Mouse (Mus musculus): ENCODE measurements around the gene Kif9. TPM values are rescaled to one million over a fixed set of nuclear protein-coding genes. Genes with fewer than 3 reads are reported as not detected.

Kif9 gene
- polyA plus RNA-seq, 1 experiment from 2014 or later = 1.4 TPM

DNA sequence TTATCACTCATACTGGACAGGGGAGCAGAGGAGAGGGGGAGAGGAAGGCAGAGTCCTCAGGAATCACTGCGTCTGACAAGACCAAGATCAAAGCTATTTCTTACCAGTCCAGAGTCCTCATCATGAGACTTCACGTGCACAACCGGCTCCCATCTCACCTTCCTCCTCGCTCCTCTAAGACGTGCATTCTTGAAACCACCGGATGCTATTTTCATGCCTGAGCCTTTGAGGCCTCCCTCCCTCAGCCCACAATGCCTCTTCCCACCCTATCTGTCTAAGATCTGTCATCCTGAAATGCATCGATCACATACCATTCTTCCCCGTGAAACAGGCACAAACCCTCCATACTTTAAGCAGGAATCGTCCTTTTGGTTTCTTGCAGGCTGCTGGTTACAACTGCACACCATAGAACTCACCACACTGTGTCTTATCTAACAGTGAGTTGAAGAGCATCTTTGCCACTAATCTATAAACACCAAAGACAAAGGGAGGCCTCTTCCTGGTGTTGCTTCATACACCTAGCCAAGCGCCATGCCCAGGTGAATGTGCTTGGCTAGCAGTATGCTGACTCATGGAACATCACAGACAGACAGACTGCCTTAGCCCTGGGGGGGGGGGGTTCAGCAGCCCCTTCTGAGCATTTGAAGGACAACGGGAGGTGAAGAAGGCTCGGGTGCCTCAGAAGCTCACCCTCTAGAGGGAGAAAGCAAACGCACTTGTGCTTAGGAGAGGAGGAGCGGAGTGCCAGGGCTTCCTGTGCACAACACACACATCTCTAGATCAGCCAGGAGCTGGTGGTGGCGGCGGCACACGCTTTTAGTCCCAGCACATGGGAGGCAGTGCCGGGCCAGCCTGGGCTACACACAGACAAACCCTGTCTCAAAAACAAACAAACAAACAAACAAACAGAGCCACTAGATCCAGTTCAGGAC is 15.6 kb upstream of the Kif9 start:
- no peak for ATAC-seq (ENCODE audit: insufficient number of reproducible peaks, insufficient read depth, low FRiP score, low TSS enrichment)
- H3K36me3 ChIP-seq = 0 out of 2 replicates have a peak, but pooled peaks cover 4% of the 10 kb centered on the region
- WGBS = 89% methylated on average over 18 of the region's 18 CpGs

DNA sequence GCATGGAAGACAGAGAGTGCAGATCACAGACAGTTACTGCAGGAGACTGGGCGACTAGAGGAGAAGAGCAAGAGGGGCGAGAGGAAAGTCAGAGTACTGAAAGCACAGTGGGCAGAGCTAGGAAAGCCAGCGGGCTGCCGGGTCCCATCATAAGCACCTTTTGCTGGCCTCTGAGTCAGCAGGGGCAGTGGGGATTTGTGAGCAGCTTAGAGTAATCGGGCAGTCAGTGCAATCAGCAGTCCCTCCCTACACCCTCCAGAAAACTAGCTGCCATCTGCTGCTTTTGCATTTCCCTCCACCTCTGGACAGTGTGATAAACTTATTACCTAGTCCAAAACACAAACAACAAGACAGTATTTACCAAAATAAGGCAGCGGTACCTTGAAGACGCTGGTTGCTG is 14.4 kb upstream of the Kif9 start:
- Histone ChIP-seq H3K36me3 (0 out of 2 replicates have a peak, but pooled peaks cover 4% of the 10 kb centered on the region), H3K9me3 (no peaks in the 10 kb centered on the region), H3K4me1 (no peaks in the 10 kb centered on the region), H3K4me3 (no peak overlapping the region), H3K27me3 (no peaks in the 10 kb centered on the region), H3K27ac (no peak overlapping the region), H3K4me2 (replicated peaks) (no peak overlapping the region), H3K9ac (no peak overlapping the region)
- ATAC-seq (ENCODE audit: insufficient number of reproducible peaks, insufficient read depth, low FRiP score, low TSS enrichment) = no peak
- 78% methylated on average over 7 of the region's 7 CpGs for WGBS

More for the DNA sequence above, 15.6 kb upstream of the Kif9 start:
- Histone ChIP-seq H3K4me2 (replicated peaks) (no peak overlapping the region), H3K27me3 (no peaks in the 10 kb centered on the region), H3K9me3 (no peaks in the 10 kb centered on the region), H3K9ac (no peak overlapping the region), H3K27ac (no peak overlapping the region), H3K4me3 (no peak overlapping the region), H3K4me1 (no peaks in the 10 kb centered on the region)

DNA sequence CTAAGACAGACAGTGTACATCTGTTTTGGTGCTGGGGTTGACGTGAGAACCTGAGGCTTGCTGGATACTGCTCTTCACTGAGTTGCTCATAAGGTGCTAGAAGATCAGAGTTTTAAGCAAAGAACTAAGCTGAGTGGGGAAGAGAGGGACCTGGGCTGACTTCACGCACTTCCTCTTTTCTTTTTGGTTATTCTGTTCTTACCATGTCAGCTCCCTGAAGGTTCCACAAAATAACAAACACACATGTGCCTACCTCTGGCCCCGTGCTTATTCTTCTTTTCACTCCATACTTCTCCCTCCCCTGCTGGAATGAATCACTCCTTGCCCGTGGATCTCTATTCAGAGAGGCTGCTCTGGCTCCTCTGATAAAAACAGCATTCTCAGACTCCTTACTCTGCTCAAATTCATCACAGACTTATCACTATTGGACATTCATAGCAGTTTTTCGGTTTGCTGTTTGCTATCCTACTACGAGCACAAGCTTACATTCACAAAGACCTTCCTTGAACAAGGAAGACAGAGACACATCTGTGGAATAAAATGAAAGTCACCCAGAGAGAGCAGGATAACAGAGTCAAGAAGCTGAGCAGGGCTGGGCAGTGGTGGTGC is 12.7 kb upstream of the Kif9 start:
- Histone ChIP-seq H3K9ac (no peak overlapping the region), H3K27me3 (no peaks in the 10 kb centered on the region), H3K4me2 (replicated peaks) (no peak overlapping the region), H3K36me3 (0 out of 2 replicates have a peak, but pooled peaks cover 4% of the 10 kb centered on the region), H3K27ac (no peak overlapping the region), H3K4me1 (no peaks in the 10 kb centered on the region), H3K4me3 (no peak overlapping the region), H3K9me3 (no peaks in the 10 kb centered on the region)
- no peak for ATAC-seq (ENCODE audit: insufficient number of reproducible peaks, insufficient read depth, low FRiP score, low TSS enrichment)
- 89% methylated on average over 6 of the region's 6 CpGs for WGBS

DNA sequence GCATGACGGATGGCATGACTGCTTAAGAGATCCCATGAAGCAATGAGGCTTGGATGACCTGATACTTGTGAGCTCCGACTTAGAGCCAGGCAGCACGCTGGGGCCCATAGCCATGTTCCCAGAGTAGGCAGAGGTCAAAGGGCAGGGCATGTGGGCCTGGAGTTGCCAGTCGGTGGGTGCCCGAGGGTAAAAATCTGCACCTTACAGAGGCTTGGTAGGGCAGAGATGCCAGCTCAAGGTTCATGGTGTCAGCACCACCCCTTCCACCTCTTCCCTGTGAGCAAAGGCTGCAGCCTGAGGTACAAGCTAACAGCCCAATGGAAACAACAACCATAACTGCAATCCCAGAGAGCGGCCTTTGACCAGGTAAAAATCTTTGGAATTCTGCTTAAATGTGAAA is 11.4 kb upstream of the Kif9 start:
- Histone ChIP-seq H3K4me3 (no peak overlapping the region), H3K27me3 (no peaks in the 10 kb centered on the region), H3K9me3 (no peaks in the 10 kb centered on the region), H3K4me2 (replicated peaks) (no peak overlapping the region), H3K4me1 (no peaks in the 10 kb centered on the region), H3K9ac (no peak overlapping the region), H3K36me3 (0 out of 2 replicates have a peak, but pooled peaks cover 4% of the 10 kb centered on the region), H3K27ac (no peak overlapping the region)
- no peak for ATAC-seq (ENCODE audit: insufficient number of reproducible peaks, insufficient read depth, low FRiP score, low TSS enrichment)
- 91% methylated on average over 6 of the region's 6 CpGs for WGBS

DNA sequence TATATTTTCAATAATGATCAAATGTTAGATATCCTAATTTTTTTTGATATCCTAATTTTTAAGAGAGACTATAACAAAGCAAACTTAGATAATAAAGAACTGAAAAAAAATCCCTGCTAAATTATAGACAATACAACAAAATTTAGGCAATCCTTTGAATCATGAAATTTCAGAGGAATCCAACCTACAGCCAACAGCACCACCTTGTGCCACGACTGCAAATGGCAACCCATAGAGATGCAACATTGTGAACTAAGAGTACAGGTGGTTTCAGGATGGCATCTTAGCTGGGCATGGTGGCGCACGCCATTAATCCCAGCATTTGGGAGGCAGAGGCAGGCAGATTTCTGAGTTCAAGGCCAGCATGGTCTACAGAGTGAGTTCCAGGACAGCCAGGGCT is 10.6 kb upstream of the Kif9 start:
- 82% methylated on average over 3 of the region's 3 CpGs for WGBS
- Histone ChIP-seq H3K4me2 (replicated peaks) (no peak overlapping the region), H3K27ac (no peak overlapping the region), H3K9ac (no peak overlapping the region), H3K4me1 (no peaks in the 10 kb centered on the region), H3K4me3 (no peak overlapping the region), H3K36me3 (0 out of 2 replicates have a peak, but pooled peaks cover 4% of the 10 kb centered on the region), H3K27me3 (no peaks in the 10 kb centered on the region), H3K9me3 (no peaks in the 10 kb centered on the region)
- ATAC-seq (ENCODE audit: insufficient number of reproducible peaks, insufficient read depth, low FRiP score, low TSS enrichment) = no peak

DNA sequence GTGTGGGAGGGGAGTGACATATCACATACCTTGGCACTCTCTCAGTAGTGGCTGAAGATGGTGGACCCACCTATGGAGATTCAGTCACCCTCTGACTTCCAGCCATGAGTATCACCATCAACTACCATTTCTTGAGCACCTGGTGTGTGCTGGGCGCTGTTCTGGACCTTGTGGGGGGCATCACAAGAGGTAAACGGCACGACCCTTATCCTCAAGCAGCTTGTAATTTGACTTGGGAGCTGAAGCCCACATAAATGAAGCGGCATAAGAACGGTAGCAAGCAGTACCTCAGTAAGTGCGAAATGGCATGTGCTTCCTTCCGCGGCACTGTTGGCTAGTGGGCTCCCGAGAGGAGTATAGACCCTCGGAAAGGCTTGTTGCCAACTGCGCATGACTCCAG is 1.2 kb downstream of the Kif9 start:
- ATAC-seq (ENCODE audit: insufficient number of reproducible peaks, insufficient read depth, low FRiP score, low TSS enrichment) = no peak
- Histone ChIP-seq H3K9me3 (no peaks in the 10 kb centered on the region), H3K4me2 (replicated peaks) (no peak overlapping the region), H3K9ac (no peak overlapping the region), H3K27me3 (no peaks in the 10 kb centered on the region; the same call in 1 of the 2 replicates), H3K36me3 (no peaks in the 10 kb centered on the region), H3K4me3 (no peak overlapping the region), H3K27ac (no peak overlapping the region), H3K4me1 (peaks cover 10% of the 10 kb centered on the region)
- WGBS = 51% methylated on average over 11 of the region's 11 CpGs

DNA sequence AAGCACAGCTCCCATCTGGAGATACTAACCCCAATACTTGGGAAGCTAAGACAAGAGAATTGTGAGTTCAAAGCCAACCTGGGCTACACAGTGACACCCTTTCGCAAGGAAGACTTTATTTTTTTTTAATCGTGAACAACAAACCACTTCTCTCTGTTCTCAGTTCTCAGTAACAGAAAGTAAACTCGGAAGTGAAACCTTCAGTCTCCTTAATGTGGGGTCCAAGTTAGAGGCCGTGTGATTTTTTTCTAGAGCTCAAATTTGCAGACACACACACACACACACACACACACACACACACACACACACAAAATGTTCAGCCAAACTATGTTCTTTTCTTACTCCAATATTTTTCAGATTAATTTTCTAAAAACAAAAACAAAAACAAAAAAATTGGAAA is 1.9 kb downstream of the Kif9 start:
- H3K4me2 ChIP-seq (replicated peaks) = no peak overlapping the region
- WGBS = 68% methylated on average over 4 of the region's 4 CpGs
- no peak overlapping the region for H3K27ac ChIP-seq
- peaks cover 10% of the 10 kb centered on the region for H3K4me1 ChIP-seq
- H3K36me3 ChIP-seq = no peaks in the 10 kb centered on the region
- ATAC-seq (ENCODE audit: insufficient number of reproducible peaks, insufficient read depth, low FRiP score, low TSS enrichment) = no peak
- no peak overlapping the region for H3K4me3 ChIP-seq
- no peak overlapping the region for H3K9ac ChIP-seq
- no peaks in the 10 kb centered on the region for H3K9me3 ChIP-seq
- H3K27me3 ChIP-seq = no peaks in the 10 kb centered on the region; the same call in 1 of the 2 replicates

DNA sequence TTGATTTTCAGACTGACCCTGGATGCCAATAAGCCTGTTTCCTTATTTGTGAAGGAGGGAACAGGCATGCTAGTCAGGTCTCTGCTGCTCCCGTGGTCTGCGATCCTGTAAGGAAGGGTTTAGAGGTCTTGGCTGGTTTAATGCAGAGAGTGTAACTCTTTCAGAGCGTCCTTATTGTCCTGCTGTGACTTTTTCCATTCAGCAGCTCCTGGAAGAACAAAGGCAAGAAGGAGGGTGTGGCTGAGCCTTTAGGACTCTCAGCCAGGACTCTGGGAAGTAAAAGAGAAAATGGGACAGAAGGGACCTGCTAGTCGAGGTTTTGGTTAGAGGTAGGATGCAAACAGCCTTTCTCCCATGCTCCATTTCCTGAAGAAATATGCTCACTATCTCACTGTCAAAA is 12.1 kb downstream of the Kif9 start:
- no peak overlapping the region for H3K9ac ChIP-seq
- no peak for ATAC-seq (ENCODE audit: insufficient number of reproducible peaks, insufficient read depth, low FRiP score, low TSS enrichment)
- WGBS = 48% methylated on average over 4 of the region's 4 CpGs

DNA sequence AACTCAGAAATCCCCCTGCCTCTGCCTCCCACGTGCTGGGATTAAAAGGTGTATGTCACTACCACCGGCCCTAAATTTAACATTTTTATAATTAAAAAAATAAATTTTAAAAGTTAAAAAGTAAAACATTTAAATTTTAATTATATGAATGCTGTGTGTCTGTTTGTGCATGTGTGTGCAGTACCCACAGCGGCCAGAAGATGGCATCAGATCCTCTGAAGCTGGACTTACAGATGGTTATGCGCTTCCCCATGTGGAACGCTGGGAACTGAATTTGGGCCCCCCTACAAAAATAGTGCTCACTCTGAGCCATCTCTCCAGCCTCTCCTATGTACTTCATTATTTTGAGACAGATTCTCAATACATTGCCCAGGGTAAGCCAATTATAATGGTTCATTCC is 14.2 kb downstream of the Kif9 start:
- 54% methylated on average over 5 of the region's 5 CpGs for WGBS
- Histone ChIP-seq H3K27ac (no peak overlapping the region), H3K27me3 (no peaks in the 10 kb centered on the region), H3K9ac (no peak overlapping the region), H3K4me3 (no peak overlapping the region), H3K36me3 (no peaks in the 10 kb centered on the region), H3K4me1 (no peaks in the 10 kb centered on the region), H3K4me2 (replicated peaks) (no peak overlapping the region), H3K9me3 (peaks cover 8% of the 10 kb centered on the region; the same call in 1 of the 2 replicates)
- ATAC-seq (ENCODE audit: insufficient number of reproducible peaks, insufficient read depth, low FRiP score, low TSS enrichment) = no peak

More for the DNA sequence above, 12.1 kb downstream of the Kif9 start:
- H3K27ac ChIP-seq = no peak overlapping the region
- H3K27me3 ChIP-seq = no peaks in the 10 kb centered on the region
- H3K4me2 ChIP-seq (replicated peaks) = no peak overlapping the region
- peaks cover 8% of the 10 kb centered on the region; the same call in 1 of the 2 replicates for H3K9me3 ChIP-seq
- no peaks in the 10 kb centered on the region for H3K4me1 ChIP-seq
- H3K36me3 ChIP-seq = no peaks in the 10 kb centered on the region
- H3K4me3 ChIP-seq = no peak overlapping the region

DNA sequence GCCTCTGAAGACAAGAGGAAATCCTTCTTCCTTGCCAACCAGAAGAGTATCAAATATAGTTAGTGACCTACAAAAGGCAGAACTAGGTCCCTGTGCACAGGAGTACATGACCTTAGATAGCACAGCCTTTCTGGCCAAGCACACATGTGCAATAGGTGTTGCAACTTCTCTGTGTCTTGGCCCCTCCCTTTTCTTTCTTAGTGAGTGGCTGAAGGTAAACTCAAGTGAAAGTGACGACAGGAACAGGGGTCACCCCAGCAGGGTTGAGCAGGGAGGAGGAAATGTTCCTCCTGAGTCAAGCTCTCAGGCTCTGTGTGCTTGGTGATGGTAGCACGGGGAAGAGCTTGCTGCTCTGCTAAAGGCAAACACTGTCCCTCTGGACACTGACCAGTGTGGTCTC is 49.0 kb downstream of the Kif9 start:
- 58% methylated on average over 2 of the region's 2 CpGs for WGBS
- Histone ChIP-seq H3K4me1 (no peaks in the 10 kb centered on the region), H3K4me2 (replicated peaks) (no peak overlapping the region), H3K27ac (no peak overlapping the region), H3K4me3 (no peak overlapping the region), H3K27me3 (no peaks in the 10 kb centered on the region), H3K9ac (no peak overlapping the region), H3K9me3 (no peaks in the 10 kb centered on the region), H3K36me3 (no peaks in the 10 kb centered on the region)
- ATAC-seq (ENCODE audit: insufficient number of reproducible peaks, insufficient read depth, low FRiP score, low TSS enrichment) = no peak

DNA sequence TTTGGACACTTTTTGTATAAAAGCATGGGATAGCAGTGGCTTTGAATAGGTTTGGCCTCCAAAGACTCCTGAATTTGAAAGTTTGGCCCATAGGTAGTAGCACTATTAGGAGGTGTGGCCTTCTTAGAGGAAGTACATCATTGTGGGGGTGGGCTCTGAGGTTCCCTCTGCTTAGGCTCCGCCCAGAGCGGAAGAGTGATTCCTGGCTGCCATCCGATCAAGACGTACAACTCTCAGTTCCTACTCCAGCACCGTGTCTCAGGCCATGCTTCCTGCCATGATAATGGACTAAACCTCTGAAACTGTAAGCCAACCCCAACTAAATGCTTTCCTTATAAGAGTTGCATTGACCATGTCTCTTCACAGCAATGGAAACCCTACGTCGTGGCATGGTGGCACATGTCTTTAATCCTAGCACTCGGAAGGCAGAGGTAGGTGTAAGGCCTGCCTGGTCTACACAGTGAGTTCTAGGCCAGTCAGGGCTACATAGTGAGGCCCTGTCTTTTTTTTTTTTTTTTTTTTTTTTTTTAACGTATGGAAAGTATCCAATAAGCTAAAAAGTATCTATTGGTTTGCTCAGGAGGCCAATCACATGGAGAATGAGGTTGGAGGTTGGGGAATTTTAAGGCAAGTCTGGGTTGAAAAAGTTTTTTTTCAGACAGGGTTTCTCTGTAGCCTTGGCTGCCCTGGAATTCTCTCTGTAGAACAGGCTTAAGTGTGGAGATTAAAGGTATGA is 52.4 kb downstream of the Kif9 start:
- WGBS = 34% methylated on average over 9 of the region's 9 CpGs
- no peaks in the 10 kb centered on the region for H3K9me3 ChIP-seq

More for the DNA sequence above, 52.4 kb downstream of the Kif9 start:
- H3K4me3 ChIP-seq = no peak overlapping the region
- H3K4me1 ChIP-seq = peaks cover 6% of the 10 kb centered on the region
- no peak overlapping the region for H3K27ac ChIP-seq
- H3K27me3 ChIP-seq = no peaks in the 10 kb centered on the region
- no peaks in the 10 kb centered on the region for H3K36me3 ChIP-seq
- ATAC-seq (ENCODE audit: insufficient number of reproducible peaks, insufficient read depth, low FRiP score, low TSS enrichment) = no peak
- H3K9ac ChIP-seq = no peak overlapping the region
- H3K4me2 ChIP-seq (replicated peaks) = 0 out of 2 replicates have a peak overlapping the region, but pooled peaks have one; percentile 11
